Mouse (Mus musculus) brown adipose tissue, adult 24 weeks (tissue): ENCODE measurements around the gene Tom1. TPM values are rescaled to one million over a fixed set of nuclear protein-coding genes. Genes with fewer than 3 reads are reported as not detected.

ENCODE experiments used
- H3K27ac ChIP-seq: fragments of 200-500 bp; replicated peaks from 2 replicates; pipeline ENCODE4 v1.5.1; 2012; ENCODE audit warnings: low read depth, mild to moderate bottlenecking, low read length
- H3K4me1 ChIP-seq: fragments of 200-500 bp; 2 replicates; pipeline ENCODE4 v1.6.1; 2012; ENCODE audit warnings: low read length, mixed read lengths; ENCODE audit not compliant: control insufficient read depth, insufficient read depth, insufficient read length
- H3K4me3 ChIP-seq: fragments of 200-500 bp; 2 replicates; pipeline ENCODE4 v1.5.1; 2012; ENCODE audit warnings: low read depth, mild to moderate bottlenecking, low read length, moderate library complexity; ENCODE audit not compliant: insufficient read depth
- polyA plus RNA-seq: library from polyadenylated mRNA; stranded (reverse); fragments of >200 nt; gene quantifications from 2 replicates; pipeline ENCODE4 v1.2.4, GENCODE M21; 2012; ENCODE audit not compliant: missing spikeins, insufficient read depth, insufficient read length

Tom1 gene
- polyA plus RNA-seq, 1 experiment, result 21.8 TPM

DNA sequence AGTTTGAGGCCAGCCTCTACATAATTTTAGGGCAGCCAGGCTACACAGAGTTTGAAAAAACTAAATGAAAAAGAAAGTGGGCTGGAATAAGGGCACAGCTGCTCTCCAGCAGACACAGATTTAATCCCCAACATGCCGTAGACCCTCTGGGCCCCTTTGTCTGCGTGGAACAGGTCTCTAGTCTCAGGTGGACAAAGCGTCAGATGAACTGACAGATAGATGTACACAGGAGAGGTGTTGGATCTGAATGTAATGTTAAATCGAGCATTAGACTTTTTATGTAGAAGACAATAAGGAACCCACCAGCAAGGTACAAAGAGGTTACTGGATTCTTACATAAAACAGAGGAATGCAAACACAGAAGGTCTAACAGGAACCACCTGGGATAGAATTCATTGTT, 7.7 kb upstream of the Tom1 start:
- Histone ChIP-seq H3K4me1 (no peaks in the 10 kb centered on the region), H3K27ac (no peak overlapping the region), H3K4me3 (no peak overlapping the region)

DNA sequence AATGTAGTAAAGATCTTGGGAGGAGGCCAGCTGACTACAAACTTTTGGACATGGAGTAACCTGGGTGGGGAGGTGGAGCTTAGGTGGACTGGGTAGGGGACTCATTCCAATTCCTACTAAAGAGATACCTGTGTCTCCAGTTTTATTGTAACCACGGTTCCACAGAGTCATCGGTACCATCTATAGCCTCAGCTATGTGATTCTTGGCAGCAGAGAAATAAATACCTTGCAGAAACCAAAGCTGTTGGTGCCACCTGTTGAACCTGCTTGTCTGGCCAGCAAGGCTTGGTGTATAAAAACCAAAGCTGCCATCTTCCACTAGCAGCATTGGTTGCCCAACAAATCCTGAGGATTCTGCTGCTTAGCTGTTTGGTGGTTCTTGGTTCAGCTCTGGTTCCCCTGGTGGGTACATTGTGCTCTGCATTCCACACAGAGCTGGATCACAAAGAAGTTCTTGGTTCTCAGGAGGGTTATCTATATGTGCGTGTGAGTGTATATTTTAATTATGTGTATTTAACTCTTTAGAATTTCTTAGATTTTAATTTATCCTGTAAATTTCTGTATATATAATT, 3.0 kb upstream of the Tom1 start:
- H3K4me1 ChIP-seq, result peaks cover 3% of the 10 kb centered on the region; the same call in 1 of the 2 replicates
- no peak overlapping the region for H3K27ac ChIP-seq
- no peak overlapping the region for H3K4me3 ChIP-seq

DNA sequence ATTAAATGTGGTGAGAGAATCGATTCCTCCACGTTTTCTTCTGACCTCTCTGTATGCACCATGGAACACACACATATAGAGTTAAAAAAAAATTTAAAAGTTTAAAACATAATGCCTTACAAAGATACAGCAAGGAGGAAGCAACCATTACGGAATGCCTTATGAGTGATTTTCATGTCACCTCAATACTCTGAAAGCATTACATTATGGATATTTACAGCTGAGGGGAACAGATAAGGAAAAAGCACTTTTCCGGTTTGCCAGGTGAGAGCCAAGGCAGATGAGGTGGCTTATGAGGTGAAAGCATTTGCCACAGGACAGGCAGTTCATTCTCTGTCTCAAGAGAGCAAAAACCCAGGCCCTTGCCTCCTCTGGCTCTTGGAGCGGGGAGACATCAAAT, 544 bp upstream of the Tom1 start:
- Histone ChIP-seq H3K4me3 (peak overlapping the region; percentile 39), H3K4me1 (peaks cover 4% of the 10 kb centered on the region; the same call in 1 of the 2 replicates), H3K27ac (peak overlapping the region; percentile 9; the same call in 1 of the 2 replicates)

- H3K27ac ChIP-seq, result peak overlapping the region; percentile 47
- H3K4me1 ChIP-seq, result peaks cover 11% of the 10 kb centered on the region; the same call in 1 of the 2 replicates
- H3K4me3 ChIP-seq, result peak overlapping the region; percentile 88
Observed at GRCm38 (mm10) chr8:75034285-75034684, 780 bp downstream of the Tom1 start.

DNA sequence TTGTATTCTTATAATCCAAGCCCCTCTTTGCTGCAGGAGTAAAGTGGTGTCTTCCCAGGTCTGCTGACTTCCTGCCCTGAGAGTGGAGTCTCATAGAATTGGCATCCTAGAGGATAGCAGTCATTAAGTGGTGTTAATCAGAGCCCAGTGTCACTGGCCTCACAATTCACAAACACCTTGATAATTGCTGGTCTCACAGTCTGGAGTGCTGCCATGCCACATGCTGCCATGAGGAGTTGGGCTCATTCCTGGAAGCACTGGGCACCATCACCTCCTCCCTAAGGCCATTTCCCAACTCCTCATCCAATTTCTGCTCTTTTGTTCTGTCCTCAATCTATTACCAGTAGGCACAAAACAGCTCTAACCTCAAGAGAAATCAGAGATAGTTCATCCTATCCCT, 2.1 kb downstream of the Tom1 start:
- H3K4me3 ChIP-seq, result no peak overlapping the region

DNA sequence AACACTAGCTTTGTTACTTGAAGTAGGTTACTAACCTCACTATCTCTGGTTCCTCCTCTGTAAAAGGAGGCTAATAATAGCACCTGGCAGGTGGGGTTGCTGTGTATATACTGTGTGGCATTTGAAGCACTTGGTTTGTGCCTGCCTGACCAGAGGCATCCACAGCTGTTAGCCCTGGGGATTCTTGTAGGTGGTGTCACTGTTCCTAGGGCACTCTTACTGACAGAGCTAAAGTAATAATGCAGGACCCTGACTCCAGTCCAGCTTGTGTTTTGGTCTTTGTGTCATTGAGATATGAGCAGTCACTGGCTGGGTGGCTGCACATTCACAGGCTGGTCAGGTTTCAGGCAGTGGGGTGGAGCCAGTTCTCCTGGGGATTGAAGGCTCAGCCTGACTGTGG, 5.0 kb downstream of the Tom1 start:
- Histone ChIP-seq H3K27ac (no peak overlapping the region), H3K4me3 (no peak overlapping the region), H3K4me1 (peaks cover 23% of the 10 kb centered on the region)

More for the DNA sequence above, 2.1 kb downstream of the Tom1 start:
- no peak overlapping the region for H3K27ac ChIP-seq
- peaks cover 16% of the 10 kb centered on the region for H3K4me1 ChIP-seq

DNA sequence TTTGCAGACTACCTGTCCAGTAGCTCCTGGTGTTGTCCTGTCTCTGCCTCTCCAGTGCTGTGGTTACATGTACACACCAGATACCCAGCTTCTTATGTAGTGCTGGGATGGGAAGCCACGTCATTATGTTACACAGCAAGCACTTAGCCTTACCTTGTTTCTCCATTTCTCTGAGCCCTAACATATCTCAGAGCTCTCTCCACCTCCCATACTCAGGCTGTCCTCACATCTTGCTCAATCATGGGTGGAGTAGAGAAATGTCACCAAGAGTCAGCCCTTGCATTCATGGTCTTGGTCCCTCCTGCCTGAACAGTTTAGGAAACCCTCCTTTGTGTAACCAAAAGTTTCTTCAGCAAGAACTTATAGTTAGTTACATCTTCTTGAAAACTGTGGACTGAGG, 6.2 kb downstream of the Tom1 start:
- Histone ChIP-seq H3K4me3 (no peak overlapping the region), H3K4me1 (peaks cover 24% of the 10 kb centered on the region), H3K27ac (no peak overlapping the region)

- Histone ChIP-seq H3K4me3 (no peak overlapping the region), H3K27ac (no peak overlapping the region), H3K4me1 (peaks cover 25% of the 10 kb centered on the region)
Observed at GRCm38 (mm10) chr8:75042171-75042570, 8.7 kb downstream of the Tom1 start.

GRCm38 (mm10) chr8:75042974-75043373, 9.5 kb downstream of the Tom1 start:
- Histone ChIP-seq H3K4me1 (peaks cover 25% of the 10 kb centered on the region), H3K4me3 (no peak overlapping the region), H3K27ac (no peak overlapping the region)

GRCm38 (mm10) chr8:75046303-75046702, 12.8 kb downstream of the Tom1 start:
- Histone ChIP-seq H3K4me1 (peaks cover 14% of the 10 kb centered on the region), H3K27ac (no peak overlapping the region)

GRCm38 (mm10) chr8:75047784-75048183, 14.3 kb downstream of the Tom1 start:
- Histone ChIP-seq H3K4me1 (peaks cover 7% of the 10 kb centered on the region; the same call in 1 of the 2 replicates), H3K27ac (no peak overlapping the region)

More at GRCm38 (mm10) chr8:75046303-75046702, 12.8 kb downstream of the Tom1 start:
- H3K4me3 ChIP-seq, result no peak overlapping the region

GRCm38 (mm10) chr8:75053342-75053741, 19.8 kb downstream of the Tom1 start:
- Histone ChIP-seq H3K4me3 (no peak overlapping the region), H3K27ac (no peak overlapping the region), H3K4me1 (no peaks in the 10 kb centered on the region)

More at GRCm38 (mm10) chr8:75047784-75048183, 14.3 kb downstream of the Tom1 start:
- no peak overlapping the region for H3K4me3 ChIP-seq

GRCm38 (mm10) chr8:75055673-75056072, 22.2 kb downstream of the Tom1 start:
- Histone ChIP-seq H3K4me1 (no peaks in the 10 kb centered on the region), H3K27ac (no peak overlapping the region), H3K4me3 (no peak overlapping the region)

GRCm38 (mm10) chr8:75060022-75060421, 26.5 kb downstream of the Tom1 start:
- no peak overlapping the region for H3K4me3 ChIP-seq
- H3K27ac ChIP-seq, result no peak overlapping the region

GRCm38 (mm10) chr8:75060815-75061214, 27.3 kb downstream of the Tom1 start:
- H3K4me3 ChIP-seq, result no peak overlapping the region
- no peaks in the 10 kb centered on the region for H3K4me1 ChIP-seq
- H3K27ac ChIP-seq, result no peak overlapping the region

More at GRCm38 (mm10) chr8:75060022-75060421, 26.5 kb downstream of the Tom1 start:
- no peaks in the 10 kb centered on the region for H3K4me1 ChIP-seq

- Histone ChIP-seq H3K27ac (no peak overlapping the region), H3K4me3 (no peak overlapping the region)
Observed at GRCm38 (mm10) chr8:75063290-75063689, 29.8 kb downstream of the Tom1 start.

More at GRCm38 (mm10) chr8:75063290-75063689, 29.8 kb downstream of the Tom1 start:
- H3K4me1 ChIP-seq, result no peaks in the 10 kb centered on the region
